Mouse (Mus musculus) left cerebral cortex, postnatal 25 days (tissue): ENCODE measurements around the gene Chd3. TPM values are rescaled to one million over a fixed set of nuclear protein-coding genes. Genes with fewer than 3 reads are reported as not detected.

ENCODE experiments used
- DNase-seq, 2 experiments: peaks; one replicate each; pipeline ENCODE4 v3.0.0; 2022; ENCODE audit warnings: low spot score in 2 of 2, mixed read lengths in 1 of 2
- intact Hi-C: fragments of 180-260 bp; cut with DNase I; formaldehyde crosslinking; loops from one replicate; pipeline ENCODE4 v1.15.1; 2025
- total RNA-seq, 2 experiments: library from RNA; stranded (reverse); gene quantifications; 2 replicates each; pipeline ENCODE4 v1.2.3; 2021

The Chd3 gene
- total RNA-seq, 2 experiments from 2014 or later: 449 to 474 TPM

GRCm38 (mm10) chr11:69370817-69371215 is 1.6 kb upstream of the Chd3 start:
- intact Hi-C loops: no loop called here
- no peak for DNase-seq

GRCm38 (mm10) chr11:69369990-69370816 is 997 bp upstream of the Chd3 start:
- no peak for DNase-seq

GRCm38 (mm10) chr11:69368356-69369214 is 621 bp downstream of the Chd3 start:
- intact Hi-C loops: loop anchor here (5.0 kb wide), 2 partner anchors 46 to 271 kb away; partner anchors contain the start of genes Cntrob, Per1 and Trappc1
- peak in 1 of 2 experiments; percentile 34 for DNase-seq

More at GRCm38 (mm10) chr11:69369990-69370816, 997 bp upstream of the Chd3 start:
- intact Hi-C loops: loop anchor here (5.0 kb wide), 2 partner anchors 48 to 273 kb away; partner anchors contain the start of genes Cntrob, Per1 and Trappc1

DNA sequence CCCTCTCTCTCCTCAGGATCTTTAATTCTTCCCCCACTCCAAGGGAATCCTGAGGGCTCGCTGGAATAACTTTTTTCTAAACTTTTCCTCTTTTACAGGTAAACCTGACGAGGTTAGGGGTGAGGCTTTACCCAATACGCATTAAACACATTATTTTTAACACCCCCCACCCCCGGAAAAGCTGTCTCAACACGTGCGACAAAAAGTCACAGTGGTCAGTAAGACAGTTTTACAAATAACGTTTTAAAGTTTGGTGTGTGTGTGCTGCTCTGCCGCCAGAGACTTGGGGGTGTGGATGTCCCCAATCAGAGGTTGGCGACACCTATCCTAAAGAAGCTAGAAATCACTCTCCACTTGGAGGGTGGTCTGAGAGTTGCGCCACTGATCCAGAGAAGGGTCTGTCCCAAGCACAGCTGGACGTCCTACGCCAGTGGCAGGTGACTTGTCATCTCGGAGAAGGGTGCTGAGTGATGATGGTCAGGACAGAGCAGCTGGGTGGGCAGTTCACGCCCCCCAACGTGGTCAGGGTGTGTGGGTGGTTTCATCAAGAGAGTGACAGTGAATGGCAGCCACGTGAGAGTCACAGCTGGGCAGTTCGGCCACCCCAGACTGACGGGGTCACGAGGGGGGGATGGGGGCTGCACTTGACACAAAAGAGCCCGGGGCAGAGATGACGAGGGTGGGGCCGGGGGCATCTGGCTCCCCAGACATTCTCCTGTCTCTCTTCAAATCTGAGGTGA is 1.4 kb downstream of the Chd3 start:
- no peak for DNase-seq
- intact Hi-C loops: loop anchor here (2.0 to 5.0 kb wide), 3 partner anchors 45 to 270 kb away; partner anchors contain the start of genes Cntrob, Per1 and Trappc1

GRCm38 (mm10) chr11:69366855-69367615 is 2.2 kb downstream of the Chd3 start:
- intact Hi-C loops: loop anchor here (2.0 to 5.0 kb wide), 3 partner anchors 45 to 270 kb away; partner anchors contain the start of genes Cntrob, Per1 and Trappc1
- DNase-seq: peak; percentile 47 to 69

DNA sequence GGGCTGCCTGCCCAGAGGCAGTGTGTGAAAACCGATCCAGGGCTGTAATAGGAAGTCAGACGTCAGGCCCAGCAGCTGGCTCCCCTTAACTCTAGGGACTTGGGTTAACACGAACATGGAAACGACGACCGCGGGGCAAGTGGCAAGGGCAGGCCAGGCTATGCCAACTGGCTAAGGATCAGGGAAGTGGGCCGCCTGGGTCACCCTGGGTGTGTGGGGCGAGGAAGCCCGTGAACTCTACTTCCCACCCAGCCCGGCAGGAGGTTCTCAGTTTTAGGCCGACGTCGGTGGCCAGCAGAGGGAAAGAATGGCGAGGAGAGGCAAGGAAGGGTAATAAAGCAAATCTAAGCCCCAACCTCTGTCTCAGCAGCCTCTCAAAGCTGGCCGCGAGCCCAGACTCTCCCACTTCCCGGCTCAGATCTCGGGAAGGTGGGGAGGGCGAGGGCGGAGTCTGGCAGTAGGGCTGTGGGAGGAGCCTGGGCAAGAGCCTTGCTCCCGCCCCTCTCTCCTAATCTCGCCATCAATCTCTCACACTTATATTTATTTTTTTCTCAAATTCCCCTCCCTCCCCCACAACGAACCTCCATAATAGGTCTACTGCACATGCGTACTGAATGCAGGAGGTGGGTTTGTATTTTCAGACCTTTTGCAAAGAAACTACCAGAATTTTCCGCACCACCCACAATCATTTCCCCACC is 2.9 kb downstream of the Chd3 start:
- peak; percentile 95 to 99 for DNase-seq
- intact Hi-C loops: loop anchor here (2.0 to 5.0 kb wide), 3 partner anchors 44 to 269 kb away; partner anchors contain the start of genes Cntrob, Per1 and Trappc1

DNA sequence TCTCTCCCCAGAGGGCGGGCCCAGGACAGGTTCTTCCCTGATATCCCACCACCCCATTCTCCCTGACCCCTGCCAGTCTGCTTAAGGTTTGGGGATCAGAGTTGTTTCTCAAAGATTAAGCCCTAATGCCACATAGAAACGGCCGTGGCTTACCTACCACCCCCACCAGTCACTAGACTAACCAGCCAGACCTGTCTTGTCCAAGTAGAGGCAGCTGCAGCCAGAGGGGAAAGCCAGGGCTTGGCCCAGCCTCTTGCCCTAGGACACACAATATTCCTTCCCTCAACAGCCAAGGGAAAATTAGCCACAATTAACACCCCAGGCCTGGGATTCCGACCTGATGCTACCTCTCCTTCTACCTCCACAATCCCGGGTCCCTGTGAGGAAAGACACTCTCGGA is 3.5 kb downstream of the Chd3 start:
- DNase-seq: no peak
- intact Hi-C loops: loop anchor here (2.0 to 5.0 kb wide), 3 partner anchors 43 to 268 kb away; partner anchors contain the start of genes Cntrob, Per1 and Trappc1

DNA sequence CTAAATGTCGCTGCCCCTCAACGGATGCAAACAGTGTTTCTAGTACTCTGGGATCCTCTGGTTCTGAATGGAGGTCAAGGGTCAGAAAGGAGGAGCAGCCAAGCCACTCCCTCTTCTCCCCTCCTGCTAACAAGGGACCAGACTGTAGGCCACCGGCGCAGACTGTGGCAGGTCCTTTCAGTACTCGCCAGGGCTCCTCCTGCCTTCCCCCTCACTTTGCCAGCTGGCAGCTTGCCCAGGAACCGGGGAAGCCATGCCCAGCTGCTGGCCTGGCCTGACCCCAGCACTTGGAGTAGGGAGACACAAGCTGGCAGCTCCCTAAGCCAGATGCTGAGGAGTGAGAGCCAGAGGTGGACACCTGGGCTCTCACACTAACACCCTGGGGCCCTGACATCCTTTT is 4.3 kb downstream of the Chd3 start:
- intact Hi-C loops: loop anchor here (5.0 kb wide), 2 partner anchors 43 to 268 kb away; partner anchors contain the start of genes Cntrob, Per1 and Trappc1
- peak; percentile 84 to 91 for DNase-seq

DNA sequence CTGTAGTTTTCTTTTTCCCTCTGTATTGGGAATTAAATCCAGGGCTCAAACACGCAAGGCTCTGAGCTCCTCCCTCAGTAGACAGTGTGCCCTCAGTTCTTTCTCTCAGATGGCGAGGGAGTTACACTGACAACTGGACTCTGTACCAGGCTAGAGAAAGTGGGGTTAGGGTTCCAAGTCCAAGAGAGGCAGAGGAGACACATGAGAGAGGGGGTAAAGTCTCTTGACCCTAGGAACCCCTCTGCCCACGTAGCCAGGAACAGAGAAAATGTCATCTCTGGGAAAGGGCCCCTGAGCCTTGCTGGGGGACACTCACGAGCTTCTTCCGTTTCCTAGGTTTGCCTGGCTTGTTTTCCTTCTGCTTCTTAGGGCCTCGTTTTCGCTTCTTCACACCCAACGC is 4.8 kb downstream of the Chd3 start:
- intact Hi-C loops: no loop called here
- no peak for DNase-seq

- intact Hi-C loops: no loop called here
- DNase-seq: no peak
These were observed 6.7 kb downstream of the Chd3 start for GRCm38 (mm10) chr11:69362479-69362878.

GRCm38 (mm10) chr11:69362021-69362420 is 7.2 kb downstream of the Chd3 start:
- intact Hi-C loops: no loop called here
- DNase-seq: no peak

DNA sequence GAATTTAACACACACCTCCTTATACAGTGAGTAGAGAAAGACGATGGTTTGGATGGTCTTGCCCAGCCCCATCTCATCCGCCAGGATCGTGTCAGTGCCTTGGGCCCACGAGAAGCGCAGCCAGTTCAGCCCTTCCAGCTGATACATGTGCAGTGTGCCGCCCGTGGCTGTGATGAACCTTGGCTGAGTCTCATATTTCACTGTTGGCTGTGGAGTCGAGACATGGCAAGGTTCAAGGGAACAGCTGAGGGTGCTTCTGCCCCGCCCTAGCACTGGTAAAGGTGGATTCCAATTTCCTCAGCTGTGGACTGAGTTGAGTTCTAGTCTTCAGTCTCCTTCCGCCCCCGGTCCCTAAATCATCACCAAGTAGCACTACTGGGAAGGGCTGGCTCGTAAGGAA is 11.5 kb downstream of the Chd3 start:
- intact Hi-C loops: no loop called here
- DNase-seq: no peak

- no peak for DNase-seq
- intact Hi-C loops: no loop called here
These were observed 12.7 kb downstream of the Chd3 start for GRCm38 (mm10) chr11:69356544-69356943.

GRCm38 (mm10) chr11:69346441-69346840 is 22.8 kb downstream of the Chd3 start:
- intact Hi-C loops: no loop called here
- no peak for DNase-seq

- intact Hi-C loops: no loop called here
- peak; percentile 80 to 90 for DNase-seq
These were observed 28.8 kb downstream of the Chd3 start, which contains the start of gene Rnf227 for GRCm38 (mm10) chr11:69340161-69341131. Rnf227 (plus strand) TSS chr11:69340461.

DNA sequence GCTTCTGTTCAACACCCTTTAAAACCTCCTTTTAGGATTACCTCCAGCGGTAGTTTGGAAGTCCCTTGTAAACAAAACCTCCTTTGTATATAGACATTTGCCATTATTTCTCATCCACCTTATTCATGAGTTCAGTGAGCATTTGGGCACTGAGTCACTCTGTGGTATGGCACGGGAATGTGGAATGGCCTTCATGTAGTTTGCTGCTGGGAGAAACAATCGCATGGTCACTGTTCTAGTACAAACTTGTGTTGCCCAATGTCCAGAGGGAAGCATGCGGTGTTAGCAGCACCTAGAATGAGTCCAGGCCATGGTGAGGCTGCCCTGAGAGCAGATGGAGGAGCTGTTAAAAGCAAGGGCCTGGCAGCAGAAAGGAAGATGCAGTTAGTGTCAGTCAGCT is 34.4 kb downstream of the Chd3 start:
- intact Hi-C loops: no loop called here
- DNase-seq: no peak

GRCm38 (mm10) chr11:69333922-69334321 is 35.3 kb downstream of the Chd3 start:
- intact Hi-C loops: no loop called here
- no peak for DNase-seq
